Mouse (Mus musculus): ENCODE measurements around the gene Dennd6b.

Dennd6b gene

GRCm38 (mm10) chr15:89136461-89137155 lies 59.7 kb downstream of the Dennd6b start:
- DNase-seq (ENCODE audit: low read depth in 2 of 2, low spot score in 2 of 2): no peak
